Mouse (Mus musculus): ENCODE data around the gene 1700109H08Rik. TPM values are rescaled to one million over a fixed set of nuclear protein-coding genes. Genes with fewer than 3 reads are reported as not detected.

The 1700109H08Rik gene
- polyA plus RNA-seq, 1 experiment from 2014 or later, result 4.3 TPM

GRCm38 (mm10) chr5:3574825-3575224 lies 3.5 kb downstream of the 1700109H08Rik start:
- Histone ChIP-seq H3K4me3 (ENCODE audit: low read depth, low read length) (no peak overlapping the region), H3K9me3 (ENCODE audit: low read depth, low read length) (peaks cover 3% of the 10 kb centered on the region; the same call in 1 of the 2 replicates), H3K4me2 (no peak overlapping the region), H3K9ac (no peak overlapping the region), H3K4me1 (ENCODE audit: insufficient read depth) (no peaks in the 10 kb centered on the region), H3K27ac (ENCODE audit: low read depth) (no peak overlapping the region), H3K27me3 (ENCODE audit: insufficient read depth, low read length) (no peaks in the 10 kb centered on the region), H3K36me3 (ENCODE audit: insufficient read depth) (peaks cover 99% of the 10 kb centered on the region)
- DNase-seq, result no peak
- WGBS, result 90% methylated on average over 2 of the region's 2 CpGs
- no peak for ATAC-seq (ENCODE audit: insufficient read depth)
- no peak for TF ChIP-seq CTCF (IDR thresholded peaks at IDR 0.05; ENCODE audit: low read depth)

DNA sequence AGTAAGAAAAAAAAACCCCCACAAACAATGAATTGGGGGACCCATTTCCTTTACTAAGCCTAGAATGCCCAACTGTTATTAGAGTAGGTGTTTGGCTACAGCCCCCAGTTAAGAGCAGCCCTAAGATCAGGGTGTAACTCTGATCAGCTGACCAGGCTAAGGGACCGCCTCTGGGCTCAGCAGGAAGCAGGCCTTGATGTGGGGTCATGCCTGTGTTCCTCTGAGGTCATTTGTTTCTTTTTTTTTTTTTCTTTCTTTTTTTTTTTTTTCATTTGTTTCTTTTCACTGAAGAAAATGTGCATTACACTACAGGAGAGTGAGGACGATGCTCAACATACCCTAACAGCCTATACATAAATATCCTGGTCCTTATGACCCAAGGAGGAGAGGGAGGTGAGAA lies 6.6 kb downstream of the 1700109H08Rik start:
- no peak overlapping the region for H3K27ac ChIP-seq (ENCODE audit: low read depth)
- H3K4me2 ChIP-seq, result no peak overlapping the region
- peaks cover 98% of the 10 kb centered on the region for H3K36me3 ChIP-seq (ENCODE audit: insufficient read depth)
- no peaks in the 10 kb centered on the region for H3K4me1 ChIP-seq (ENCODE audit: insufficient read depth)
- no peak for TF ChIP-seq CTCF (IDR thresholded peaks at IDR 0.05; ENCODE audit: low read depth)
- no peak overlapping the region for H3K4me3 ChIP-seq (ENCODE audit: low read depth, low read length)
- DNase-seq (no peak), ATAC-seq (ENCODE audit: insufficient read depth) (no peak)
- H3K9ac ChIP-seq, result no peak overlapping the region
- no peaks in the 10 kb centered on the region for H3K27me3 ChIP-seq (ENCODE audit: insufficient read depth, low read length)
- WGBS, result 87% methylated on average over 2 of the region's 2 CpGs
- H3K9me3 ChIP-seq (ENCODE audit: low read depth, low read length), result peaks cover 3% of the 10 kb centered on the region; the same call in 1 of the 2 replicates

GRCm38 (mm10) chr5:3579066-3579465 lies 7.7 kb downstream of the 1700109H08Rik start:
- no peak overlapping the region for H3K4me3 ChIP-seq (ENCODE audit: low read depth, low read length)
- WGBS, result 87% methylated on average over 7 of the region's 7 CpGs
- no peak for ATAC-seq (ENCODE audit: insufficient read depth)
- no peak overlapping the region for H3K4me2 ChIP-seq
- DNase-seq, result no peak
- no peaks in the 10 kb centered on the region for H3K27me3 ChIP-seq (ENCODE audit: insufficient read depth, low read length)
- no peak for TF ChIP-seq CTCF (IDR thresholded peaks at IDR 0.05; ENCODE audit: low read depth)
- no peak overlapping the region for H3K27ac ChIP-seq (ENCODE audit: low read depth)
- peaks cover 3% of the 10 kb centered on the region; the same call in 1 of the 2 replicates for H3K9me3 ChIP-seq (ENCODE audit: low read depth, low read length)
- peaks cover 97% of the 10 kb centered on the region for H3K36me3 ChIP-seq (ENCODE audit: insufficient read depth)
- no peaks in the 10 kb centered on the region for H3K4me1 ChIP-seq (ENCODE audit: insufficient read depth)
- H3K9ac ChIP-seq, result no peak overlapping the region

GRCm38 (mm10) chr5:3595693-3596398 lies 24.5 kb downstream of the 1700109H08Rik start, which contains the start of gene Pex1:
TSS of gene Pex1 (plus strand) at chr5:3596066.
- TF ChIP-seq CTCF (IDR thresholded peaks at IDR 0.05; ENCODE audit: low read depth), result peak; percentile 38
- WGBS, result under 1% methylated on average over 50 of the region's 50 CpGs

DNA sequence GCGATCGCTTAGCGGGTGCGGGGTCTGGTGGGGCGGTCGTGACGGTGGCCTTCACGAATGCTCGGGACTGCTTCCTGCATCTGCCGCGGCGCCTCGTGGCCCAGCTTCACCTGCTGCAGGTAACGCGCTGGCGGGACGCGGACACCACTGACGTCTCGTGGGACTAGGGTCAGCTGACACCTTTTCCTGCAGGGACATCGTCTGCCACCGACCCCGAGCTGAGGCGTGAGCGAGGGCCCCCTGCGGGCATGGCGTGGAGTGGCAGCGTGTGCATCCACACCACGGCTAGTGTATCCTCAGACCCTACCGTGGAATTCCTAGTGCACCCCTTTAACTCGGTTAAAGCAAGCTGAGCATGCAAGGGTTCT lies 25.0 kb downstream of the 1700109H08Rik start, which contains the start of gene Rbm48:
TSS of gene Rbm48 (minus strand) at position 187 of the 368 bp plus-strand sequence.
- peak; percentile 88 for ATAC-seq (ENCODE audit: insufficient read depth)

More at GRCm38 (mm10) chr5:3595693-3596398, 24.5 kb downstream of the 1700109H08Rik start, which contains the start of gene Pex1:
- H3K27me3 ChIP-seq (ENCODE audit: insufficient read depth, low read length), result no peaks in the 10 kb centered on the region
- H3K4me1 ChIP-seq (ENCODE audit: insufficient read depth), result no peaks in the 10 kb centered on the region
- peak; percentile 98 for DNase-seq
- no peaks in the 10 kb centered on the region for H3K9me3 ChIP-seq (ENCODE audit: low read depth, low read length)
- peak within 1 kb of the TSS; percentile 33; the same call in 1 of the 2 replicates for H3K27ac ChIP-seq (ENCODE audit: low read depth)
- peak within 1 kb of the TSS; percentile 78 for H3K4me3 ChIP-seq (ENCODE audit: low read depth, low read length)
- peak within 1 kb of the TSS; percentile 74 for H3K4me2 ChIP-seq
- ATAC-seq (ENCODE audit: insufficient read depth), result peak; percentile 98
- H3K36me3 ChIP-seq (ENCODE audit: insufficient read depth), result peaks cover 14% of the 10 kb centered on the region
- peak within 1 kb of the TSS; percentile 66 for H3K9ac ChIP-seq

GRCm38 (mm10) chr5:3597171-3597570 lies 25.8 kb downstream of the 1700109H08Rik start:
- no peak for TF ChIP-seq CTCF (IDR thresholded peaks at IDR 0.05; ENCODE audit: low read depth)
- no peak for ATAC-seq (ENCODE audit: insufficient read depth)

More for the DNA sequence above, 25.0 kb downstream of the 1700109H08Rik start, which contains the start of gene Rbm48:
- peaks cover 9% of the 10 kb centered on the region for H3K36me3 ChIP-seq (ENCODE audit: insufficient read depth)
- TF ChIP-seq CTCF (IDR thresholded peaks at IDR 0.05; ENCODE audit: low read depth), result peak; percentile 83
- H3K9ac ChIP-seq, result peak within 1 kb of the TSS; percentile 66
- peak; percentile 87 for DNase-seq
- no peaks in the 10 kb centered on the region for H3K4me1 ChIP-seq (ENCODE audit: insufficient read depth)
- peak within 1 kb of the TSS; percentile 78 for H3K4me3 ChIP-seq (ENCODE audit: low read depth, low read length)
- H3K4me2 ChIP-seq, result peak within 1 kb of the TSS; percentile 74
- no peaks in the 10 kb centered on the region for H3K27me3 ChIP-seq (ENCODE audit: insufficient read depth, low read length)
- H3K9me3 ChIP-seq (ENCODE audit: low read depth, low read length), result no peaks in the 10 kb centered on the region
- H3K27ac ChIP-seq (ENCODE audit: low read depth), result peak within 1 kb of the TSS; percentile 33; the same call in 1 of the 2 replicates
- WGBS, result under 1% methylated on average over 31 of the region's 31 CpGs

DNA sequence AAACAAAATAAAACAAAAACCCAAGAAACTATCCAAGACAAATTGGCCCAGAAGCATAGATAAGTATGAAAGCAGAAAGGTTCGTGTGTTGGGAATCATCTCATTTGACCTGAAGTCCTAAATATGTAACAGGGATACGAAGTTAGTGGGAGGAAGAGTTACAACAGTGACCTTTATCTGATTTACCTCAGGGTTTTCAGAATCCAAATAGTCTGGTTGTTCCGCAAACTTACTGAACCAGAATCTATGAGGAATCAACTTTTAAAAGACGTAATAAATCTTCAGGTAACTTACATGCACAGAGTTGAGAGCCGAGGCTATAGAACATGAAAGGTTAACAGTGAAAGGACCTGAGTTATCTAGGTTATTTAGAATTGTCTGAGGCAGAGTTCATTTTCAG lies 27.4 kb downstream of the 1700109H08Rik start:
- DNase-seq (no peak), ATAC-seq (ENCODE audit: insufficient read depth) (no peak)
- WGBS, result 88% methylated on average over 5 of the region's 5 CpGs
- no peaks in the 10 kb centered on the region for H3K9me3 ChIP-seq (ENCODE audit: low read depth, low read length)
- H3K27me3 ChIP-seq (ENCODE audit: insufficient read depth, low read length), result no peaks in the 10 kb centered on the region
- H3K4me3 ChIP-seq (ENCODE audit: low read depth, low read length), result no peak overlapping the region
- H3K36me3 ChIP-seq (ENCODE audit: insufficient read depth), result no peaks in the 10 kb centered on the region
- H3K4me2 ChIP-seq, result no peak overlapping the region
- no peak overlapping the region for H3K27ac ChIP-seq (ENCODE audit: low read depth)
- H3K9ac ChIP-seq, result no peak overlapping the region
- no peaks in the 10 kb centered on the region for H3K4me1 ChIP-seq (ENCODE audit: insufficient read depth)
- TF ChIP-seq CTCF (IDR thresholded peaks at IDR 0.05; ENCODE audit: low read depth), result no peak

More at GRCm38 (mm10) chr5:3597171-3597570, 25.8 kb downstream of the 1700109H08Rik start:
- Histone ChIP-seq H3K27ac (ENCODE audit: low read depth) (no peak overlapping the region), H3K27me3 (ENCODE audit: insufficient read depth, low read length) (no peaks in the 10 kb centered on the region), H3K9ac (peak overlapping the region; percentile 66; the same call in 1 of the 2 replicates), H3K36me3 (ENCODE audit: insufficient read depth) (0 out of 2 replicates have a peak, but pooled peaks cover 3% of the 10 kb centered on the region), H3K9me3 (ENCODE audit: low read depth, low read length) (no peaks in the 10 kb centered on the region), H3K4me2 (peak overlapping the region; percentile 74), H3K4me3 (ENCODE audit: low read depth, low read length) (peak overlapping the region; percentile 78), H3K4me1 (ENCODE audit: insufficient read depth) (no peaks in the 10 kb centered on the region)
- DNase-seq, result no peak
